Mouse (Mus musculus) heart, embryonic 15.5 days (tissue): ENCODE results near the gene Slpi. TPM values are rescaled to one million over a fixed set of nuclear protein-coding genes. Genes with fewer than 3 reads are reported as not detected.

Experiments
- ATAC-seq: fragments of 200-750 bp; cut with Nextera tagmentation; replicated peaks from 2 replicates; pipeline ENCODE4 v1.8.0; 2017; ENCODE audit warnings: low read depth, moderate TSS enrichment; ENCODE audit not compliant: insufficient number of reproducible peaks, insufficient read depth, low FRiP score
- H3K27ac ChIP-seq: fragments of 300-500 bp; sonication (generic); 2 replicates; pipeline ENCODE4 v1.5.1; 2015; ENCODE audit warnings: mild to moderate bottlenecking, inconsistent platforms
- H3K27me3 ChIP-seq: fragments of 300-500 bp; sonication (generic); 2 replicates; pipeline ENCODE4 v1.6.1; 2015; ENCODE audit warnings: inconsistent platforms
- H3K36me3 ChIP-seq: fragments of 300-500 bp; sonication (generic); 2 replicates; pipeline ENCODE4 v1.6.1; 2015; ENCODE audit warnings: mild to moderate bottlenecking, inconsistent platforms
- H3K4me1 ChIP-seq: fragments of 300-500 bp; sonication (generic); replicated peaks from 2 replicates; pipeline ENCODE4 v1.6.1; 2015; ENCODE audit warnings: inconsistent platforms
- H3K4me2 ChIP-seq: fragments of 300-500 bp; sonication (generic); 2 replicates; pipeline ENCODE4 v1.6.1; 2015; ENCODE audit warnings: inconsistent platforms, mild to moderate bottlenecking, moderate library complexity
- H3K4me3 ChIP-seq: fragments of 300-500 bp; sonication (generic); 2 replicates; pipeline ENCODE4 v1.5.1; 2015; ENCODE audit warnings: mild to moderate bottlenecking, inconsistent platforms
- H3K9ac ChIP-seq: fragments of 300-500 bp; sonication (generic); 2 replicates; pipeline ENCODE4 v1.6.1; 2015; ENCODE audit warnings: mild to moderate bottlenecking, inconsistent platforms
- H3K9me3 ChIP-seq: fragments of 300-500 bp; sonication (generic); replicated peaks from 2 replicates; pipeline ENCODE4 v1.6.1; 2016; ENCODE audit warnings: inconsistent platforms
- WGBS: fragments of 180-500 bp; shearing (Covaris S2); methylation state at CpG from one replicate; pipeline ENCODE4 v1.1.7; 2015; ENCODE audit warnings: mixed read lengths; 5-methylcytosine and 5-hydroxymethylcytosine counted together
- polyA plus RNA-seq: library from polyadenylated mRNA; unstranded; fragments of >200 nt; fragmentation: Nextera tagmentation; extraction: Ambion mirVana; gene quantifications from 2 replicates; pipeline ENCODE4 v1.2.1, GENCODE M21; 2015

The Slpi gene
- polyA plus RNA-seq, 1 experiment from 2014 or later, result 1.6 TPM

- Histone ChIP-seq H3K4me1 (peaks cover 40% of the 10 kb centered on the region), H3K9me3 (no peaks in the 10 kb centered on the region), H3K36me3 (no peaks in the 10 kb centered on the region; the same call in 1 of the 2 replicates), H3K4me2 (0 out of 2 replicates have a peak overlapping the region, but pooled peaks have one; percentile 3), H3K4me3 (no peak overlapping the region), H3K27me3 (no peaks in the 10 kb centered on the region), H3K9ac (no peak overlapping the region), H3K27ac (no peak overlapping the region)
- 12% methylated on average over 7 of the region's 7 CpGs for WGBS
- ATAC-seq, result no peak
Measured at GRCm38 (mm10) chr2:164430697-164431096, 41.8 kb upstream of the Slpi start.

GRCm38 (mm10) chr2:164429881-164430615 is 41.2 kb upstream of the Slpi start:
- no peaks in the 10 kb centered on the region for H3K9me3 ChIP-seq
- H3K9ac ChIP-seq, result no peak overlapping the region
- no peak for ATAC-seq
- H3K4me2 ChIP-seq, result no peak overlapping the region
- peaks cover 33% of the 10 kb centered on the region for H3K4me1 ChIP-seq
- H3K27me3 ChIP-seq, result no peaks in the 10 kb centered on the region
- no peak overlapping the region for H3K27ac ChIP-seq
- no peak overlapping the region for H3K4me3 ChIP-seq
- WGBS, result 55% methylated on average over 15 of the region's 15 CpGs
- no peaks in the 10 kb centered on the region; the same call in 1 of the 2 replicates for H3K36me3 ChIP-seq

- whole genome bisulfite sequencing, result 43% methylated on average over 5 of the region's 5 CpGs
- H3K4me1 ChIP-seq, result peaks cover 29% of the 10 kb centered on the region
Measured at GRCm38 (mm10) chr2:164428451-164428850, 39.6 kb upstream of the Slpi start.

DNA sequence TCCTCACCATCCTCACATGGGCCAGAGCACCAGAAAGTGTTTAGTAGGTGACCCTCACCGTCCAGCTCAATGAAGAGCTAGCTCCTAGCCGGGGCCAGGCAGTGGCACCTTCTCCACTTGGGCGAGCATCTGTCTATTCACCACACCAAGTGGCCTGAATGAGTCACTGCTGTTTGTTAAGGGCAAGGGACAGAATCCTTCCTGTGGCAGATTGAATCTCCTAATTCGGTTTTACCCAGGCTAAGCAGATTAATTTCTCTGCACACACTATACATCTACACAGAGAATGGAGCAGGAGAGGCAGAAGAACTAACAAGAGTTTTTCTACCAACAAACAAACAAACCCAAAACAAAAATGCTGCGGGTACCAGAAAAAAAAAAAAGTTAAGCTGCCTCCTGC is 38.1 kb upstream of the Slpi start:
- no peak overlapping the region for H3K4me2 ChIP-seq
- H3K36me3 ChIP-seq, result peaks cover 10% of the 10 kb centered on the region
- ATAC-seq, result no peak
- no peak overlapping the region for H3K9ac ChIP-seq
- peaks cover 14% of the 10 kb centered on the region for H3K4me1 ChIP-seq
- 74% methylated on average over 5 of the region's 5 CpGs for WGBS
- no peaks in the 10 kb centered on the region for H3K9me3 ChIP-seq
- H3K27me3 ChIP-seq, result no peaks in the 10 kb centered on the region
- H3K4me3 ChIP-seq, result no peak overlapping the region
- no peak overlapping the region for H3K27ac ChIP-seq

More at GRCm38 (mm10) chr2:164428451-164428850, 39.6 kb upstream of the Slpi start:
- Histone ChIP-seq H3K36me3 (peaks cover 10% of the 10 kb centered on the region), H3K27ac (no peak overlapping the region), H3K4me3 (no peak overlapping the region), H3K9ac (no peak overlapping the region), H3K9me3 (no peaks in the 10 kb centered on the region), H3K4me2 (no peak overlapping the region), H3K27me3 (no peaks in the 10 kb centered on the region)
- ATAC-seq, result no peak

DNA sequence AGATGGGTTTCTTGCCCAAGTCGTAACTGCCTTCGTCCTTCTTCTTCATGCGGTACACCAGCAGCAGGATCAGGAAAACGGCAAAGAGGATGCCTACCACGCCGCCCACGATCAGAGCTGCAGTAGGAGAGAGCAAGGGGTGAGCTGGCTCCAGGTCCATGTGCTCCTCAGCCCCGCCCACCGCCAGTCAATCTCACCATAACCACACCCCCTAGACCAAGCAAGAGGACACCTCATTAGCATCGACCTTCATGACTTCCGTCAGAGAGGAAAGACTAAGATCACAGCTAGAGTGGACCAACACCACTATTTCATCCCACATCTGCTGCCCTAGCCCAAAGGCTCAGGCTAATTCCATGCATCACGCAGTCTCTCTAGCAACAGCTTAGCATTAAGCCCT is 37.2 kb upstream of the Slpi start:
- ATAC-seq, result no peak
- H3K4me2 ChIP-seq, result no peak overlapping the region
- no peaks in the 10 kb centered on the region for H3K27me3 ChIP-seq
- no peaks in the 10 kb centered on the region for H3K9me3 ChIP-seq
- H3K36me3 ChIP-seq, result peaks cover 10% of the 10 kb centered on the region
- H3K27ac ChIP-seq, result no peak overlapping the region
- WGBS, result 24% methylated on average over 12 of the region's 12 CpGs
- peaks cover 8% of the 10 kb centered on the region for H3K4me1 ChIP-seq
- H3K4me3 ChIP-seq, result no peak overlapping the region
- H3K9ac ChIP-seq, result no peak overlapping the region

GRCm38 (mm10) chr2:164425401-164425800 is 36.5 kb upstream of the Slpi start:
- no peaks in the 10 kb centered on the region for H3K9me3 ChIP-seq
- 81% methylated on average over 5 of the region's 5 CpGs for WGBS

GRCm38 (mm10) chr2:164424406-164424805 is 35.5 kb upstream of the Slpi start:
- 87% methylated on average over 8 of the region's 8 CpGs for WGBS
- Histone ChIP-seq H3K36me3 (peaks cover 10% of the 10 kb centered on the region), H3K4me2 (no peak overlapping the region), H3K4me1 (no peaks in the 10 kb centered on the region), H3K27ac (no peak overlapping the region), H3K9ac (no peak overlapping the region), H3K9me3 (no peaks in the 10 kb centered on the region), H3K4me3 (no peak overlapping the region), H3K27me3 (no peaks in the 10 kb centered on the region)
- ATAC-seq, result no peak

More at GRCm38 (mm10) chr2:164425401-164425800, 36.5 kb upstream of the Slpi start:
- Histone ChIP-seq H3K27me3 (no peaks in the 10 kb centered on the region), H3K4me3 (no peak overlapping the region), H3K36me3 (peaks cover 10% of the 10 kb centered on the region), H3K27ac (no peak overlapping the region), H3K4me1 (peaks cover under 1% of the 10 kb centered on the region), H3K9ac (no peak overlapping the region), H3K4me2 (no peak overlapping the region)
- no peak for ATAC-seq

DNA sequence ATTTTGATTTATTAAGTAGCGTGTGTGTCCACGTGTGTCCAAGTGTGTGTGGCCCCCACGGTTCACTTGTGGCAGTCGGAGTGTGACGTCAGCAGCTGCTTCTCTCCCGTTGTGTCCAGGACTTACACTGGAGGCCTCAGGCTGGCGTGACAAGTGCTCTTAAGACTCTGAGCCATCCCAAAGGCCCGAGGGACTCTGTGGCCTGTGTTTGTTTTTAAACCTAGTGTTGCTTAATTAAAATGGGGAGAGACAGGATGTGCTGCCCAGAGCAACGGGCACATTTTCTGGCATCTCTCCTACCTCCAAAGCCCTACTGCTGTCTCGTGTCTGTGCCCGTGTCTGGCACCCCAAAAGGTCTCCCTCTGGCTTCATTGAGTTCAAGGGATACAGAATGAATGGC is 34.6 kb upstream of the Slpi start:
- peaks cover 5% of the 10 kb centered on the region; the same call in 1 of the 2 replicates for H3K27me3 ChIP-seq
- no peak overlapping the region for H3K4me2 ChIP-seq
- H3K9ac ChIP-seq, result no peak overlapping the region
- 88% methylated on average over 11 of the region's 11 CpGs for WGBS
- no peak overlapping the region for H3K27ac ChIP-seq
- H3K9me3 ChIP-seq, result no peaks in the 10 kb centered on the region
- no peak overlapping the region for H3K4me3 ChIP-seq
- peaks cover 10% of the 10 kb centered on the region for H3K36me3 ChIP-seq
- H3K4me1 ChIP-seq, result no peaks in the 10 kb centered on the region
- ATAC-seq, result no peak

DNA sequence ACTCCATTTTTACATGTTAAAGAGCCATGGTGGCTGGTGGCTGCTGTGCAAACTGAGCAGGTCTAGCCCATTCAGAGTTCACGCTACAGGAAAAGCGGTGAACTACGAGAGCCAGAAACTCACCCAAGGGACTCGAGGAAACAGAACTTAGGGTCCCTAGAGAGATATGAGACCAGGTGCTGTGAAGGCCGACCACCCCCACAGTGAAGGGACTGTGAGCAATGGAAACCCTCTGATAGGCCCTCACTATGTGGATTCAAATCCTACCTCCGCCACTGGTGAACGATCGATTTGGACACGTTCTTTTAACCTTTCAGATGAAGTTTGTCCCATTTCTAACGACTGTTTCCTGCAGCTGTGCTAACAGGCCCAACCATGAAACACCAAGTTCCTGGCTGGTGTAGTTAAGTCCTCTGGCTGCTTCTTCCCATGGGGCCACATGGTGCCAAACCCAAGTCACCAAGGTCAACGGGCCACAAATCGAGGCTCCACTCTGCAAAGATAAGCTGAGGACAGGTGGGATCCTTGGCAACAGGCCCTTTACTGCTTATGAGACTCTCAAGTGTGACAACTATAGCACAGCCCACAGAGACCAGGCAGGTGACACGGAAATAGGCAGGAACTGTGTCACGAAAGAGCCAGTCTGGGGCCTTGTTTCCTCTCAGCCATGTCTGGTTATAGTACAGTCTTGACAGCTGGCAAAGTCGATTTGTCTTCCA is 33.9 kb upstream of the Slpi start:
- H3K9me3 ChIP-seq, result no peaks in the 10 kb centered on the region
- no peaks in the 10 kb centered on the region for H3K4me1 ChIP-seq
- ATAC-seq, result no peak
- H3K36me3 ChIP-seq, result peaks cover 10% of the 10 kb centered on the region
- H3K27ac ChIP-seq, result no peak overlapping the region
- no peak overlapping the region for H3K4me2 ChIP-seq
- WGBS, result 77% methylated on average over 15 of the region's 15 CpGs
- H3K9ac ChIP-seq, result no peak overlapping the region
- peaks cover 6% of the 10 kb centered on the region; the same call in 1 of the 2 replicates for H3K27me3 ChIP-seq
- no peak overlapping the region for H3K4me3 ChIP-seq

- WGBS, result 79% methylated on average over 8 of the region's 8 CpGs
Measured at GRCm38 (mm10) chr2:164421979-164422378, 33.1 kb upstream of the Slpi start.

GRCm38 (mm10) chr2:164421306-164421705 is 32.4 kb upstream of the Slpi start:
- Histone ChIP-seq H3K4me3 (no peak overlapping the region), H3K4me2 (no peak overlapping the region), H3K9ac (no peak overlapping the region), H3K27ac (no peak overlapping the region), H3K36me3 (peaks cover 10% of the 10 kb centered on the region), H3K27me3 (peaks cover 8% of the 10 kb centered on the region; the same call in 1 of the 2 replicates), H3K4me1 (no peaks in the 10 kb centered on the region), H3K9me3 (no peaks in the 10 kb centered on the region)
- 83% methylated on average over 7 of the region's 7 CpGs for WGBS
- no peak for ATAC-seq

More at GRCm38 (mm10) chr2:164421979-164422378, 33.1 kb upstream of the Slpi start:
- no peak for ATAC-seq
- Histone ChIP-seq H3K9ac (no peak overlapping the region), H3K9me3 (no peaks in the 10 kb centered on the region), H3K4me3 (no peak overlapping the region), H3K4me1 (no peaks in the 10 kb centered on the region), H3K27ac (no peak overlapping the region; the same call in 1 of the 2 replicates), H3K27me3 (peaks cover 8% of the 10 kb centered on the region; the same call in 1 of the 2 replicates), H3K36me3 (peaks cover 10% of the 10 kb centered on the region), H3K4me2 (no peak overlapping the region)
